Mouse (Mus musculus) ES-E14 (cell line): ENCODE results near the gene Plekhd1.

ENCODE experiments used
- HCFC1 ChIP-seq: IDR thresholded peaks from 2 replicates; pipeline ENCODE4 v1.6.1; 2012; ENCODE audit warnings: low read length, inconsistent platforms, borderline replicate concordance; ENCODE audit not compliant: insufficient read depth
- MAFK ChIP-seq: IDR thresholded peaks from 2 replicates; pipeline ENCODE4 v1.6.1; 2014; ENCODE audit warnings: mild to moderate bottlenecking, low read depth, low read length, inconsistent platforms; ENCODE audit not compliant: insufficient read depth
- ZC3H11A ChIP-seq: IDR thresholded peaks from 2 replicates; pipeline ENCODE4 v1.6.1; 2012; ENCODE audit warnings: low read depth, mild to moderate bottlenecking, inconsistent platforms, low read length, borderline replicate concordance
- ZNF384 ChIP-seq: IDR thresholded peaks from 2 replicates; pipeline ENCODE4 v1.6.1; 2012; ENCODE audit warnings: low read depth, low read length, inconsistent platforms

DNA sequence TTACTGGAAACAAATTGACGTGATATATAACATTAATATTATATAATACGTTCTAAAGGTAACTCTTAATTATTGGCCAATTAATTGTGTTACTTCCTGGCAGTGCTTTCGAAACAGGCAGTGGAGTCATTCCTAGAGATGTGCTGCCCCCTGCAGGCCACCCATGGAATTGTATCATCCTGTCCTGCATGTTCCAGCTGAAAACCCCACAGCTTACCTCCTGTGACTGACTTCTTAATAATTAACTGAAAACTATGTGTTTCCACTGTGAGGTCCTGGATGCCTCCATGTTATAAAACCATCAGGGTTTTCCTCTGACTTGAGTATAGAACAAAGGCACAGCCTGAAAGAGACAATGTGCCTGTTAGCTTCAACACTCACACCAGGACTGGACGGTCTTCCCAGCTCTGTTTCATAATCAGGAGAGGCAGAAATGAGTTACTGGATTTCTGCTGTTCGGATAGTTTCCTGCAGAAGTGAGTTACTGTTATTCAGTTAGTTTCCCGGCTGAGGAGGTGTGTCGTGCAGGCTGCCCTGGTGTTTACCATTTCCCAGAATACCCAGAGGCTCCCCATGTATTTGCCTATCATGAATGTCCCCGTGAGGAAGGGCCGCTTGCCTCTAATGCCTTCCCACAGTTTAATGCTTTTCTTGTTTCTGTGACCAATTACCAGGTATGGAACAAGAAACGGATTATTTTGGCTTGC lies 32.6 kb downstream of the Plekhd1 start:
- TF ChIP-seq MAFK = no peak
- TF ChIP-seq ZC3H11A = no peak
- TF ChIP-seq ZNF384 = no peak
- no peak for TF ChIP-seq HCFC1
